Mouse (Mus musculus) testis, adult 2 months (tissue): Measurements from ENCODE around the gene Immp2l.

Source experiments
- CTCF ChIP-seq: fragments of 200-500 bp; IDR thresholded peaks from 2 replicates; pipeline ENCODE4 v1.5.1; 2012; ENCODE audit warnings: low read depth, mild to moderate bottlenecking, inconsistent platforms, low read length, moderate library complexity; ENCODE audit not compliant: control insufficient read depth, insufficient read depth, insufficient replicate concordance
- POLR2A ChIP-seq: fragments of 200-500 bp; IDR thresholded peaks from 2 replicates; pipeline ENCODE4 v1.6.1; 2012; ENCODE audit warnings: low read depth, mild to moderate bottlenecking, inconsistent platforms, low read length, moderate library complexity; ENCODE audit not compliant: control insufficient read depth

DNA sequence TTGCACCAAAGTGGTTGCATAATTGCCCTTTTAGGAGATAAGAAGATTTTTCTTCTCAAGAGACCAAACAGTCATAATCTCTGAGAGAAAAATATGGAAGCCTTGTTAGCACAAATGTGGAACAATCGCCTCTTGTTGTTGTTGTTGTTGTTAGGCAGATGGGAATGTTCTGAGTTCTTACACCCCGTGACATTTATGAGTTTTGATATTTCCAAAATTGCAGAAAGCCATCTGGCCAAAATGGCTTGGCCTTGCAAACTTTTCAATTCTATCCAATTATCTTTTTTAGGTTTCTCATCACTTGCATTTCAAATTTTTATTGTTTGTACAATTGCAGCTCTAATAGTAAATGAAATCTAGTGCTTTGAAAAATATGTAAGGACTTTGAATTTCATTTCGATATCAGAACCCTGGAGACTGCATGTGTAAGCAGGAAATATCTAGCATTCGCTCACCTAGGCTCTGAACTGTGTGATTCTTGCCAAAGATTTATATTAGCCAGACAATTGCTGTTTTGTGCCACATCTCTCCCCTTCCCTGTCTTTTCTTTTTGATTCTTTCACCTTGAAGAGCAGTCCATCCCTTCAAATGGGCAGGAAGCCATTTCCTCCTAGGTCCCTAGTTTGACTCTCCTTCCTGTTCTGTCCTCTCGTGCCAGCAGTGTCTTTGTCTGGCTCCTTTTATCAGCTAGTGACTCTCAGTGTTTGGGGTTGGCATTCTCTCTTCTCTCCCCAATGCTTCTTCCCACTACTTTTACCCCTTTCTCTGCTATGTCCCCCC lies 412.5 kb downstream of the Immp2l start:
- no peak for TF ChIP-seq CTCF
- TF ChIP-seq POLR2A = no peak
